Mouse (Mus musculus) CH12.LX (cell line): Measurements from ENCODE around the gene Muc3.

Experiments
- CTCF ChIP-seq, 2 experiments: IDR thresholded peaks in 1 of 2; conservative IDR thresholded peaks in 1 of 2; 2 replicates each; pipeline ENCODE4 v1.5.1; 2011 to 2012; ENCODE audit warnings: low read depth in 2 of 2, low read length in 2 of 2, improper control_type of control experiment in 1 of 2, inconsistent platforms in 1 of 2, mild to moderate bottlenecking in 1 of 2, moderate library complexity in 1 of 2
- ELF1 ChIP-seq: IDR thresholded peaks from 2 replicates; pipeline ENCODE4 v1.6.1; 2014; ENCODE audit warnings: low read depth, mild to moderate bottlenecking, inconsistent platforms, low read length, improper control_type of control experiment
- HCFC1 ChIP-seq: IDR thresholded peaks from 2 replicates; pipeline ENCODE4 v1.6.1; 2012; ENCODE audit warnings: low read depth, mild to moderate bottlenecking, inconsistent platforms, low read length, improper control_type of control experiment
- MAFK ChIP-seq: IDR thresholded peaks from 2 replicates; pipeline ENCODE4 v1.6.1; 2011; ENCODE audit warnings: low read length, improper control_type of control experiment; ENCODE audit not compliant: insufficient replicate concordance
- MAX ChIP-seq: IDR thresholded peaks from 2 replicates; pipeline ENCODE4 v1.6.1; 2011; ENCODE audit warnings: low read length, improper control_type of control experiment
- POLR2A ChIP-seq: IDR thresholded peaks from 2 replicates; pipeline ENCODE4 v1.6.1; 2011; ENCODE audit warnings: low read depth, mild to moderate bottlenecking, improper control_type of control experiment, low read length
- ZMIZ1 ChIP-seq: IDR thresholded peaks from 2 replicates; pipeline ENCODE4 v1.6.1; 2012; ENCODE audit warnings: low read depth, mild to moderate bottlenecking, inconsistent platforms, low read length, improper control_type of control experiment

GRCm38 (mm10) chr5:137189326-137189725, 40.2 kb upstream of the Muc3 start:
- no peak for TF ChIP-seq HCFC1
- TF ChIP-seq ZMIZ1, result no peak
- no peak for TF ChIP-seq POLR2A
- TF ChIP-seq ELF1, result no peak
- TF ChIP-seq MAX, result no peak
- no peak for TF ChIP-seq MAFK
- no peak for TF ChIP-seq CTCF (conservative IDR thresholded peaks at IDR 0.05 in 1 of 2, IDR thresholded peaks at IDR 0.05 in 1 of 2; ENCODE audit: low read depth in 2 of 2, low read length in 2 of 2)
